Mouse (Mus musculus) kidney, adult 2 months (tissue): Measurements from ENCODE around the gene Ckb. TPM values are rescaled to one million over a fixed set of nuclear protein-coding genes. Genes with fewer than 3 reads are reported as not detected.
A peak's percentile ranks its signal among the peaks of the same experiment; 100 is the strongest.

ENCODE experiments used
- DNase-seq: peaks from one replicate; pipeline ENCODE4 v3.0.0; 2021
- H3K27ac ChIP-seq: fragments of 200-500 bp; 2 replicates; pipeline ENCODE4 v1.5.1; 2012; ENCODE audit warnings: low read depth, low read length, control low read depth, inconsistent platforms; ENCODE audit not compliant: insufficient read depth
- H3K27me3 ChIP-seq: fragments of 200-500 bp; replicated peaks from 2 replicates; pipeline ENCODE4 v1.6.1; 2012; ENCODE audit warnings: mild to moderate bottlenecking, moderate library complexity, low read length, inconsistent platforms; ENCODE audit not compliant: control insufficient read depth, insufficient read depth
- H3K36me3 ChIP-seq: fragments of 200-500 bp; 2 replicates; pipeline ENCODE4 v1.6.1; 2012; ENCODE audit warnings: mild to moderate bottlenecking, moderate library complexity, low read length, inconsistent platforms; ENCODE audit not compliant: control insufficient read depth, insufficient read depth
- H3K4me1 ChIP-seq: fragments of 200-500 bp; 2 replicates; pipeline ENCODE4 v1.6.1; 2011; ENCODE audit warnings: low read length; ENCODE audit not compliant: control insufficient read depth, insufficient read depth
- H3K4me3 ChIP-seq: fragments of 200-500 bp; 2 replicates; pipeline ENCODE4 v1.5.1; 2011; ENCODE audit warnings: mild to moderate bottlenecking, low read depth, low read length, control low read depth; ENCODE audit not compliant: insufficient read depth
- CTCF ChIP-seq: fragments of 200-500 bp; conservative IDR thresholded peaks from 2 replicates; pipeline ENCODE4 v1.5.1; 2011; ENCODE audit warnings: low read depth, mild to moderate bottlenecking, control low read depth, low read length, moderate library complexity, mixed read lengths; ENCODE audit not compliant: insufficient read depth, insufficient read length
- POLR2A ChIP-seq: fragments of 200-500 bp; IDR thresholded peaks from one replicate; pipeline ENCODE4 v1.6.1; 2011; ENCODE audit warnings: low read depth, low read length, control low read depth
- WGBS: fragments of 180-500 bp; shearing (Covaris S2); methylation state at CpG from one replicate; pipeline ENCODE4 v1.1.7; 2018; 5-methylcytosine and 5-hydroxymethylcytosine counted together
- polyA plus RNA-seq: library from polyadenylated mRNA; depleted of rRNA; stranded (reverse); fragments of >200 nt; gene quantifications from 2 replicates; pipeline ENCODE4 v1.2.3, GENCODE M21; 2012

The Ckb gene
- polyA plus RNA-seq, 1 experiment, result 280 TPM

- Histone ChIP-seq H3K36me3 (peaks cover 2% of the 10 kb centered on the region; the same call in 1 of the 2 replicates), H3K4me3 (no peak overlapping the region), H3K27ac (no peak overlapping the region), H3K27me3 (no peaks in the 10 kb centered on the region), H3K4me1 (peaks cover 12% of the 10 kb centered on the region; the same call in 1 of the 2 replicates)
- no peak for DNase-seq
- no peak for TF ChIP-seq POLR2A
- TF ChIP-seq CTCF, result no peak
- 87% methylated on average over 10 of the region's 10 CpGs for WGBS
These were observed 38.0 kb upstream of the Ckb start for GRCm38 (mm10) chr12:111710091-111710490.

- H3K27ac ChIP-seq, result peak overlapping the region; percentile 21; the same call in 1 of the 2 replicates
- peaks cover 9% of the 10 kb centered on the region; the same call in 1 of the 2 replicates for H3K4me1 ChIP-seq
- no peaks in the 10 kb centered on the region for H3K27me3 ChIP-seq
- H3K4me3 ChIP-seq, result no peak overlapping the region
- DNase-seq, result peak; percentile 37
- WGBS, result 66% methylated on average over 4 of the region's 4 CpGs
- H3K36me3 ChIP-seq, result peaks cover 2% of the 10 kb centered on the region; the same call in 1 of the 2 replicates
- TF ChIP-seq CTCF, result no peak
- TF ChIP-seq POLR2A, result no peak
These were observed 36.0 kb upstream of the Ckb start for GRCm38 (mm10) chr12:111708181-111708580.

- Histone ChIP-seq H3K27me3 (no peaks in the 10 kb centered on the region), H3K27ac (peak overlapping the region; percentile 80), H3K4me1 (peaks cover 4% of the 10 kb centered on the region; the same call in 1 of the 2 replicates), H3K36me3 (no peaks in the 10 kb centered on the region), H3K4me3 (no peak overlapping the region)
- peak; percentile 92 for DNase-seq
- TF ChIP-seq CTCF (no peak), POLR2A (no peak)
- 25% methylated on average over 15 of the region's 15 CpGs for WGBS
These were observed 33.2 kb upstream of the Ckb start for GRCm38 (mm10) chr12:111705186-111705973.

- no peak for TF ChIP-seq POLR2A
- TF ChIP-seq CTCF, result no peak
- peaks cover 4% of the 10 kb centered on the region; the same call in 1 of the 2 replicates for H3K4me1 ChIP-seq
- peak overlapping the region; percentile 78 for H3K27ac ChIP-seq
- no peak overlapping the region for H3K4me3 ChIP-seq
- DNase-seq, result peak; percentile 47
- 26% methylated on average over 9 of the region's 9 CpGs for WGBS
- H3K27me3 ChIP-seq, result no peaks in the 10 kb centered on the region
- H3K36me3 ChIP-seq, result no peaks in the 10 kb centered on the region
These were observed 32.5 kb upstream of the Ckb start for GRCm38 (mm10) chr12:111704609-111705008.

- TF ChIP-seq CTCF, result no peak
- TF ChIP-seq POLR2A, result no peak
- no peak overlapping the region for H3K4me3 ChIP-seq
- 69% methylated on average over 3 of the region's 3 CpGs for WGBS
- H3K27ac ChIP-seq, result no peak overlapping the region
- no peaks in the 10 kb centered on the region for H3K27me3 ChIP-seq
- H3K4me1 ChIP-seq, result peaks cover 4% of the 10 kb centered on the region; the same call in 1 of the 2 replicates
- no peak for DNase-seq
- no peaks in the 10 kb centered on the region for H3K36me3 ChIP-seq
These were observed 31.2 kb upstream of the Ckb start for GRCm38 (mm10) chr12:111703301-111703700.

- H3K4me1 ChIP-seq, result peaks cover 4% of the 10 kb centered on the region; the same call in 1 of the 2 replicates
- H3K4me3 ChIP-seq, result no peak overlapping the region
- H3K27ac ChIP-seq, result no peak overlapping the region
- no peaks in the 10 kb centered on the region for H3K27me3 ChIP-seq
- no peak for TF ChIP-seq POLR2A
- TF ChIP-seq CTCF, result no peak
- no peak for DNase-seq
- 61% methylated on average over 9 of the region's 9 CpGs for WGBS
- no peaks in the 10 kb centered on the region for H3K36me3 ChIP-seq
These were observed 28.9 kb upstream of the Ckb start for GRCm38 (mm10) chr12:111700920-111701458.

- Histone ChIP-seq H3K4me1 (peaks cover 8% of the 10 kb centered on the region; the same call in 1 of the 2 replicates), H3K27me3 (no peaks in the 10 kb centered on the region), H3K36me3 (no peaks in the 10 kb centered on the region), H3K4me3 (no peak overlapping the region), H3K27ac (no peak overlapping the region)
- no peak for DNase-seq
- WGBS, result 89% methylated on average over 4 of the region's 4 CpGs
- no peak for TF ChIP-seq POLR2A
- TF ChIP-seq CTCF, result no peak
These were observed 27.4 kb upstream of the Ckb start for GRCm38 (mm10) chr12:111699542-111699941.
